Mouse (Mus musculus): ENCODE measurements around the gene Hist3h2ba.

GRCm38 (mm10) chr11:58980381-58980990 lies 31.8 kb downstream of the Hist3h2ba start:
- no peak for TF ChIP-seq POLR2A (IDR thresholded peaks at IDR 0.05; ENCODE audit: borderline replicate concordance, control insufficient read depth, low read depth, low read length)
- TF ChIP-seq CTCF (IDR thresholded peaks at IDR 0.05; ENCODE audit: control insufficient read depth, insufficient read depth, low read length): no peak

Measured in bone marrow, adult 2 months (tissue).